Mouse (Mus musculus) adrenal gland, adult 2 months (tissue): Measurements from ENCODE around the gene Lima1. TPM values are rescaled to one million over a fixed set of nuclear protein-coding genes. Genes with fewer than 3 reads are reported as not detected.

ENCODE experiments used
- DNase-seq: peaks from one replicate; pipeline ENCODE4 v3.0.0; 2021
- polyA plus RNA-seq: library from polyadenylated mRNA; depleted of rRNA; stranded (reverse); fragments of >200 nt; gene quantifications from 2 replicates; pipeline ENCODE4 v1.2.3, GENCODE M21; 2012
- total RNA-seq, 2 experiments: library from RNA; stranded (reverse); gene quantifications; 2 replicates each; pipeline ENCODE4 v1.2.3; 2021

Lima1 gene
- total and polyA plus RNA-seq, 3 experiments, result 8.3 to 50.0 (median 35.3) TPM

GRCm38 (mm10) chr15:99866450-99867221 lies 8.6 kb downstream of the Lima1 start:
- peak; percentile 71 for DNase-seq

- DNase-seq, result peak; percentile 86
These were observed 9.3 kb downstream of the Lima1 start for GRCm38 (mm10) chr15:99865942-99866341.

- DNase-seq, result no peak
These were observed 9.7 kb downstream of the Lima1 start for GRCm38 (mm10) chr15:99865494-99865941.

DNA sequence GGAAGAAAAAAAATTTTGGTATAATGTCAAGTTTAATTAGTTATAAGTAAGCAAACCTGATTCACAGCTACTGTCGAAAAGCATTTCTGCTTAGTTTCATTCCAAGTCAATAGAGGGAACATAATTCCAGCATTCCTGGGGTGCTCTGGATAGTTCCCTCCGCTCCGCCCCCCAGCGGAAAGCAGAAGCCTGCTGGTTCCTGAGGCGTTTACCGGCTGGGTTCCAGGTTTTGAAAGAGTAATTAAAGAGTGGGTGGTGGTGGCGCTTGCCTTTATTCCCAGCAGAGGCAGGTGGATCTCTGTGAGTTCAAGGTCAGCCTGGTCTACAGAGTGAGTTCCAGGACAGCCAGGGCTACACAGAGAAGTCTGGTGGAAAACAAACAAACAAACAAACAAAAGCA lies 10.2 kb downstream of the Lima1 start:
- DNase-seq, result no peak

- DNase-seq, result no peak
These were observed 11.5 kb downstream of the Lima1 start for GRCm38 (mm10) chr15:99863786-99864185.

- DNase-seq, result no peak
These were observed 11.9 kb downstream of the Lima1 start for GRCm38 (mm10) chr15:99863358-99863757.

DNA sequence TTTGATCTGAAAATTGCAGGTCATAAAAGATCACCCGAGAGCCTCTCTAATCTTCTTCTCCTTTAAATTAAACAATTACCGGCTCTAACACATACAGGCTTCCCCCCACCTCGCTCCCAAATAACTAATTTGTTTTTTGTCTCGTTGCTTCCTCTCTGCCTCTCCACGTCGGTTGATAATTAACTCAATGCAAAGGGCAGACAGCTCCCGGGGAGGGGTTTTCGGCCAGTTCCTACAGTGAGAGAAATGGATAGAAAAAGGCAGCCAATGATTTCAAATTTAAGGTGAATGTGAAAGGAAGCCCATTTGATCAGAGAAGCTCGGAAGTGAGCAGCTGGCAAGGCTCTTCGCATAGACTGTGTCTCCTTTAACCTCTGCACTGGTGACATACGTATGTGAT lies 12.8 kb downstream of the Lima1 start:
- no peak for DNase-seq

DNA sequence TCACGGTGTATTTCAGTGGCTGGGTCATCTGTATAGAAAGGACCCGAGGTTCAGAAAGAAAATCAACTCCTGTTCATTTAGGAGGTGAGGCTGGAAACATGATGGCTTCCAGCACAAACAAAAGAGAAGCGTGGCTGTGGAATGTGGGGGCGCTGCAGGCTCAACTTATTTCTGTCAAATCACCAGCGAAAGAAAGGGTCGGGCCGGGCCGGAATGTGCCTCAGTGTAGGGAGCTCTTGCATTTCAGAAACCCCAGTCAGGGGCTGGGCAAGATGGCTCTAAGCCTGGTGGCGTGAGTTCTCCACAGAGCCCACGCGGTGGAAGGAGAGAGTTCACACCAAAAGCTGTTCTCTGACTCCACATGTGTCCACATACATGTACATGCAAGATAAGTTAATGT lies 13.3 kb downstream of the Lima1 start:
- no peak for DNase-seq

DNA sequence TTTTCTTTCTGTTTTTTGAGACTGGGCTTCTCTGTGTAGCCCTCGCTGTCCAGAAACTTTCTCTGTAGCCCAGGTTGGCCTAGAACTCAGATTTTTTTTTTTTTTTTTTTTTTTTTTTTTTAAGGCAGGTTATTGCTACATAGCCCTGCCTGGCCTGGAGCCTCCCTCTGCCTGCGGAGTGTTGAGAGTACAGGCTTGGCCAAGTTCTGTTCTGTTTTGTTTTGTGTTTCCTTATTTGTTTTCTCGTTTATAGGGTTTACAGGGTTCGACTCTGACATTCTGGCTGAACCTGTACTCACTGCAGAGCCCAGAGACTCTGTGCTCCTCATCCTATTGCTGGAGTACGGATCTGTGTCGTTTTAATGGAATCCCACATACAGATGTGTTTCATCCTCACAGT lies 13.7 kb downstream of the Lima1 start:
- DNase-seq, result no peak

- DNase-seq, result no peak
These were observed 15.4 kb downstream of the Lima1 start for GRCm38 (mm10) chr15:99859644-99860392.

DNA sequence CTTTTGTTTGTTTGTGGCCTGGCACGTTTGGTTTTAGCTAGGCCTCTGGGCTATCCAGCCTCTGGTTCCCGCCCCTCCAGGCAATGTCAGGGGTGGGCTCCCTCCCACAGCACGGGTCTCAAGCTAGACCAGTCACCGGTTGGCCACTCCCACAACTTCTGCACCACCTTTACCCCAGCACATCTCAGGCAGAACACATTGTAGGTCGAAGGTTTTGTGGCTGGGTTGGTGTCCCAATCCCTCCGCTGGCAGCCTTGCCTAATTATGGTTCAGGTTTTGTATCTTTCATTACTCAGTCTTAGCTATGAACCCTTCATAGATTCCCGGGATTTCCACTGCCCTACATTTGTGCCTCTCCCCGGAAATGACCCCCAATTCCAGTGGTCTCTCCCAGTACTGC lies 17.8 kb downstream of the Lima1 start:
- no peak for DNase-seq

DNA sequence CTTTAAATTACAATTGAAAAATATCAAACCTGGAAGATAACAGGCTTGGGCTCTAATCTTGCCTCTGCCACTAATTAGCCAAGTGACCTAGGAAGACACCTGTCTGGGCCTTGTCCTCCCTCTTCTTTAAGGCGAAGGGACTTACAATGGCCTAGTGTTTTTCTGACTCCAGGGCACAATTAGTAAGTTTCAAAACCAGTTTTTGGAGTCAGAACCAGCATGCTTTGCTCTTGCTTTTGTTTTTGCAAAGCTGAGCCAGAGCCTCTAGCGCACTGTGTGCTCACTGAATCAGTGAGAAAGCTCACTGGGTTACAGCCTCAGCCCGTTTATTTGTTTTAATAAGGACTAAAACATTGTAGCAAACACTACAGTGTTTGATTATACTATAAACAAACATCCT lies 20.1 kb downstream of the Lima1 start:
- no peak for DNase-seq

DNA sequence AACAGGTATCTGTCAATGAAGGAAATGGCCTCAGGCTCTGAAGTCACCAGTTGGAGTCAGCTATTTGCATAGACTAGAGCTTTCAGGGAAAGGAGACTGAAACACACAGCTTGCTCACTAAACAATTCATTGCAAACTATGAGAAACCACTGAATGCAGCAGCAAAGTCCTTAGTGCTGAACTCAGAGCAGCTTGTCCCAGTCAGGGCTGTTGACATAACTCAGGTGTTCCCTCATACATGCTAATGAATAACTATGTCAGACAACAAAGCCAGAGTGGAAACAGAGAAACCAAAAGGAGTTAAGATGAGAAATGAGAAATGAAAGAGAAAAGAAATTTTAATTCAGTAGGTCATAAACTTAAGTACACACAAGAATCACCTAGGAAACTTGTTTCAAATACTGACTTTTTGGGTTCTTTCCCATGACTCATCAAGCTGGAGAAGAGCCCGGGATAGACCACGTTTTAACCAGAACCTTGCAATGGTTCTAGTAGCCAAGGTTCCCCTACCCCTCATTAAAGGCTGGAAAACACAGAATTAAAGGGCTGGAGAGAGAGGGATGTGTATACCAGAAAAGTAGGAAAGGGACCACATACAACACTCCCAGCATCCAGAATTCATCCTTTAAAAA lies 22.5 kb downstream of the Lima1 start:
- no peak for DNase-seq

GRCm38 (mm10) chr15:99850265-99850664 lies 25.0 kb downstream of the Lima1 start:
- DNase-seq, result no peak

- DNase-seq, result no peak
These were observed 27.3 kb downstream of the Lima1 start for GRCm38 (mm10) chr15:99847937-99848336.

DNA sequence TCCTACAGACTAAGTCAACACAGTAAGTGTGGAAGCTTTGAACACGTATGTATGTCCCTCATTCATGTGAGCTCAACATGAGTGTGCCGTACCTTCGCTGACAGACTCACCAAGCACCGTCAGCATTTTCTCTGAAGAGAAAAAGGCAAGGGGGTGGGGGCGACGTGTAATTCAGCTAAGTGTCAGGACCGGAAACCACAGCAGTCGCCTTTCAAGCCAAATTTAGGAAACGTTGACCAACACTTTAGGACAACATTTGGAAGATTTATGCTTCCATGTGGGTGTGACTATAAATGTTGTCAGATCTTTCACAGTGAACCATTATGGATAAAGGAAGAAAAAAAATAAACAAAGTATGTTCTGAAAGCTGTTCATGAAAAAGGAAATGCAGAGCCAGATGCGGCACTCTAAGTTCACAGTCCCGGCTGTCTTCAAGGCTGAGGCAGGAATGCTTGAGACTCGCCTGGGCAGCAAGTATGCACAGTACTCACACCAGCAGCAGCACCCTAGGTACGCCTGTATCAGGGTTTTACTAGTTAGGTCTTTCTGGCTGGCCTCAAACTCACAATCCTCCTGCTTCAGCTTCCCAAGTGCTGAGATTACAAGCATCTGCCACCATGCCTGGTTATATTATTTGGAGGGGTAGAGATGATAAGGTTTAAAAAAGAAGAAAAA lies 27.9 kb downstream of the Lima1 start:
- no peak for DNase-seq

GRCm38 (mm10) chr15:99846633-99847032 lies 28.6 kb downstream of the Lima1 start:
- no peak for DNase-seq

DNA sequence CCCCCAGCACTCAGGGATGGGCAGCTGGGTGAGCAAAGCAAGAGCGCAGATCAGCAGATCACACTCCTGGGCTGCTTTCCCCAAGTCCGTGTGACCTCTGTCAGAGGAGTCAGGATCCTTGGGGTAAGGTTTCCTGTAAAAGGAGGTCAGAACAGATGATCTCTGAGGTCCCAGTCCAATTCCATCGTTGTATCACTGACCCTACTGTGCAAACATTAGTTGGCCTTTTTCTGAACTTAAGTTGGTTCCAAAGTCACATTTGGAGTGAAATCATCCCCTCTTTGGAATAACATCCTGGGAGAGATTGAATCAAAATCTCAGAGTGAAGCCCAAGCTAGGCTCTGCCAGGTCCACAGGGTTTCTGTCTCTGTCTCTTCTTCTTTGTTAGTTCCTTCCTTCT lies 31.4 kb downstream of the Lima1 start:
- DNase-seq, result no peak

DNA sequence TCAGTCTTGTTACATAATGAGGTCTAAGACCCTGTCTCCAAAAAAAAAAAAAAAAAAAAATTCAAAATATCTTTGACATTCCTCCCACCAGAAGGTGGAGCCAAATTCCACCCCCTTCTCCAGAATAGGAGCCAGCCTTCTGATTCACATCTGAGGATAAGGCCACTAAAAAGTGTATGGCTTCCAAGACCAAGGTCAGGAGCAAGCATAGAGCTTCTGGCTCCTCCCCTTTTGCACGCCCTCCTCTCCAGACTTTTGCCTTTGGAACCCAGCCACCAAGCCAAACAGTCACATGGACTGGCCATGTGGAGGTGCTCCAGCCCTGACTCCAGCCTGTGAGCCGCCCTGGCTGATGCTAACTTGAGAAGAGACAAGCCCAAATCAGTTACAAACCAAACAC lies 35.3 kb downstream of the Lima1 start:
- peak; percentile 91 for DNase-seq

DNA sequence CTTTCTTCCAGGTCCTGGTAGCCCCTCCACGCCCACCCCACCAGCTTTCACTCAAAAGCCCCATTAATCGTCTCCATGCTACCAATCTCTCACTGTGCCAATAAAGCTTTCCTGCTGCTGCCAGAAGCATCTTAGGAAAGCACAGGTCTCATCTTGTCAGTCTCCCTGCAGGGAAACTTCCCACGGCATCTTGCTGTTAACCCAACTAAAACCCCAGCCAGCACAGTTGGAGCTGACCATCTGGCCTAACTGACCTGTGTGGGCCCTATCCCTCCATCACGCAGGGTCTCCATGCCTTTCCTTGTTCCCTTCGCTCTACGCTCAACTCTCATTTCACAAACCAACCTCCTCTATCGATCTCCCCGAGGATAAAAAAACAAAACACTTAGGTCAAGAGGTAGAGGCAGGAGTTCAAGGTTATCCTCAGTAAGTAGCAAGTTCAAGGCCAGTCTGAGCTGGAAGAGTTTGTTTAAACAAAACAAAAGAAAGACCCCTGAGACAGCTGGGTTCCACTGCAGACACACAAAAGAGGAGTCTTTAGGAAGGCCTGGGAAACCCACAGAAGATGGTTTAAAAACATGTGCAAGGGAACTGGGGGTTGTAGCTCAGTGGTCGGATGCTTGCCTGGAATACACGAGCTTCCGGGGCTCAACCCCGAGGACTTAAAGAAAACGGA lies 36.0 kb downstream of the Lima1 start:
- DNase-seq, result no peak

- no peak for DNase-seq
These were observed 37.7 kb downstream of the Lima1 start for GRCm38 (mm10) chr15:99837561-99837960.

DNA sequence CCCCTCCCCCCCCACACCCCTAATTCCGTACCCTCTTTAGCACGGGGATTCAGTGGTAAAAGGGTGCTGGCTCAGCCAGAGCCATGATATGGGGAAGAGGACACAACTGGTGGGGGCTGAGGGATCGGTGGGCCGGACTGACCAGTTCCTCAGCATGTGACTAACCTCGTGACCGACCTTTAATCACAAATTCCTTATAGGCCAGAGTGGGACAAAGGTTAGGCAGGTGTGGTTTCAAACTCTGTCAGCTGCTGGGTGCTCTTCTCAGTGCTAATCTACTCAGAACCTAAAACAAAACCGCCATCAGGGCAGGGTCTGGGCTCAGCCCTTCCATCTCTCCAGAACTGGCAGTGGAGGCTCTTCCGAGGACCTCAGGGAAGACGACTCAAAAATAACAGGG lies 40.1 kb downstream of the Lima1 start:
- no peak for DNase-seq
